Mouse (Mus musculus): Measurements from ENCODE around the gene Cd209f.

DNA sequence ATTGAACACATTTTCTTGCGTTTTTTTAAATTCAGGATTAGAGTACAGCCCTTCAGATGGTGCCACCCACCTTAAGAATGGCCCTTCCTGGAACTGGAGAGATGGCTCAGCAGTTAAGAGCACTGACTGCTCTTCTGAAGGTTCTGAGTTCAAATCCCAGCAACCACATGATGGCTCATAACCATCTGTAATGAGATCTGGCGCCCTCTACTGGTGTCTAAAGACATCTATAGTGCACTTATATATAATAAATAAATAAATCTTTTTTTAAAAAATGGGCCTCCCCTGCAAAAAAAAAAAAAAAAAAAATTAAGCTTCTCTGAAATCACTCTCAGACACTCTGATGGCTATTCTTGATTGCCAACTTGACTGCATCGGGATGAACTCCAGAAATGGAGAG, 36.1 kb upstream of the Cd209f start:
- no peak for TF ChIP-seq CTCF (conservative IDR thresholded peaks at IDR 0.05; ENCODE audit: insufficient read depth, insufficient read length, low read depth, low read length)
- TF ChIP-seq POLR2A (IDR thresholded peaks at IDR 0.05; ENCODE audit: low read depth, low read length), result no peak
